Mouse (Mus musculus) right cerebral cortex, postnatal 25 days (tissue): Measurements from ENCODE around the gene Ifnl2.

ENCODE experiments used
- DNase-seq: peaks from one replicate; pipeline ENCODE4 v3.0.0; 2022

Ifnl2 gene

DNA sequence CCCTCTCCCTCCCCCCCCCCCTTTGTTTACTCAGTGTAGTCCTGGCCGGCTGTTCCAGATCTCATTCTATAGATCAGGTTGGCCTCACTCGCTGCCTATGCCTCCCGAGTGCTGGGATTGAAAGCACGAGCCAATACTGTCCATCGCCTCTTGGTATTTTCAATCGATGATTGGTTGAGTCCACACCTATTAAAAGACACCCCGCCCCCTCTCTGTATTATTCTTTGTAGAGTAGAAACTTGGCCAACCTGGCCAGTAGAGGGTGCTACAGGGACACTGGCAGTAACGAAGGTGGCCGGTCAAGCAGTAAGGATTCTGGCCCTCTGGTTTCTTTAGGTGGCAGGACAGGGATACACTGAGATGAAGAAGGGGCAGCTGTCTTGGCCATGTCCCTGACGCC lies 19.8 kb downstream of the Ifnl2 start:
- peak; percentile 14 for DNase-seq

DNA sequence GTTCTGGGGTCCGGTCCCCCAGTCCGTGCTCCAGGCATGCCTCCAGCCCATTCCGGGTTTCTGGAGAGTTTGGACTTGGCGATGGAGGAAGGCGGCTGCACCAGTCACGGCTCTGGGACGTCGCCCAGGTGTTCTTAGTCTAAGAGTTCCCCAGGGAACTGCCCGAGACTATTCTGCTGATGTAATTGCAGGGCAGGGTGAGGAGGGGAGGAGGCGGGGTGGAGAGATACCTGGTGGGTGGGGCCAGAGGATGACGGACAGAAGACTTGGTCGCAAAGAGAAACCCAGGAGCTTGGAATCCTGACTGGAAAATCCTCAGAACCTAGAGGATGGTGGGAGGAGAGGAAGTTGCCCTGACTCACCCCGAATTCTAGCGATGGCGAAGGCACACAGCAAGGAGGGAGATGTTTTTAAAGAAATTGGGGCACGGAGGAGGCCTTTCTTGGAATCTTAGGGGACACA lies 22.2 kb downstream of the Ifnl2 start:
- DNase-seq: peak; percentile 36

DNA sequence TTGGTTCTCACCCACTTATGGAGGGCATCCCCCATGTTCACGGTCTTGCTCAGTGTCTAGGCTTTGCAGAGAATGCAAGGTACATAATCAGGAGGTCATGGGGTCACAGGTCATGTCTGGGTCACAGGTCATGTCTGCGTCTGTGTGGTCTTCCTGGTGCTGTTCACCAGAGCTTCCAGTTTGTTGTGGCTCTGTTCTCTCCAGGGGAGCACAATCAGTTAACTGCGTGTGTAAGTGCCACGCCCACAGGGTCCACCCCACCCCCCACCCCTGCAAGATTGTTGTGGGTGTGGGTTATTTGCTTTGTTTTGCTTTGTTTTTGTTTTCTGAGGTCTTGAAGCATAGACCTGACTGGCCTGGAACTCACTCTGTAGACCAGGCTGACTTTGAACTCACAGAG lies 26.1 kb downstream of the Ifnl2 start:
- DNase-seq: no peak

DNA sequence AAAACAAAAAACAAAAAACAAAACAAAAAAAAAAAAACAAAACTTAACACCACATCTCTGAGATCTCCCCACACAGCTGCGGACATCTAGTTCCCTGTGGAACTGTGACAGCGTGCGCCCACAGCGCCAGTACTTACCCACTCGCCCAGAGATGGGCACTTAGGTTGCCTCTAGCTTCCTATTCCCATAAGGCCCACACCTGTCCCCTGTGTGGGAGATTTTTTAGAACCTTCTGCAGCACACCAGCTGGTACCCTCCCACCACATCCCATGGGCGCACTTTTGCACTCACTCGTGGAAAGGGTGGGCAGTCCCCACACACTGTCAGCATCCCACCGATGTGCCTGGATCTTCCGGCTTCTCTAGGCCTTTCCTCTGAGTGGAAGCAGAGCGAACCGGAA lies 27.4 kb downstream of the Ifnl2 start:
- DNase-seq: peak; percentile 46

DNA sequence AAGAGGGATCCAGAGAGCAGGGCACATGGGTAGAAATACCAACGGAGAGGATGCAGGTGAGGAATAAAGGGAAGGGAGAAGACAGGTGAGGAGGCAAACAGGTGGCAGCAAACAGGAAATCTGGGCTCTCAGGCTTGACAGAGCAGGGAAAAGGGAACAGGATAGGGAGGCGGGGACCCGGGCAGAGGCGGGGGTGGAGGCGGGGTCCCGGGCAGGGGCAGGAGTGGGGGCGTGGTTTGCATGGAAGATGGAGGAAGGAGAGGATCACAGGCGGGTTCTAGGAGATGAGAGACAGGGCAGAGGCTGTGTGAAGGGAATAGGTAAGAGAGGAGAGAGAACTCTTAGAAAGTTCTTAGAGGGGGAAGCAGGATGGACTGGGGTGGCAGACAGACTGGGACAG lies 31.4 kb downstream of the Ifnl2 start:
- DNase-seq: no peak

DNA sequence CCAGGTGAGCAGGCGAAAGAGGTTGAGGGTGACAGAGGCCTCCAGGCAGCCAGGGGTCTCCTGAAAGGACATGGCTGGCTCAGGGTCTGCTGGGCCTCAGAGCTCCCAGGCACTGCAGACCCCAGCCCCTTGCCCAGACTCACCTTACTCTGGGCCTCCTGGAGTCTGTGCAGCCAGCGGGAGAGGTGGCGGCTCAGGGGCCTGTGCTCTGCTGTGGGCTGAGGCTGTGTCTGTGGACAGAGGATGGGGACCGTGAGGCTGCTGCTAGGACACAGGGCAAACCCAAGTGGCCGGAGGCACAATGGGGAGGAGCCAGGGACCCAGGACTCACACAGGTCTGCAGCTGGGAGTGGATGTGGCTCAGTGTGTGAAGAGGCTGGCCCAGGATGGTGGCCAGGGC lies 32.9 kb downstream of the Ifnl2 start:
- no peak for DNase-seq

DNA sequence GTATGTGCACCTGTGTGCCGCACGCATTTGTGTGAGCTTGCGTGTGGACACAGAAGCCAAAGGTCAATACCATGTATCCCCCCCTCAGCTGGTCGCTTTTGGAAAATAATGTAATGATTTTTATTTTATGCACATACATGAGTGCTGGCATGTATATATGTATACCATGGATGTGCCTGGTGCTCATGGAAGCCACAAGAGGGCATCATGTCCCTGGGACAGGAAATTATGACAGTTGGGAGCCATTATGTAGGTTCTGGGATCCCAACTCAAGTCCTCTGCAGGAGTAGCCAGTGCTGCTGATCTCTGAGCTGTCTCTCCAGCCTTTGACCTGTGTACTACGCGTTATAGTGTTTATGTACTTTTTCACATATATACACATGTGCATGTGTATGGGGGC lies 34.1 kb downstream of the Ifnl2 start:
- no peak for DNase-seq

DNA sequence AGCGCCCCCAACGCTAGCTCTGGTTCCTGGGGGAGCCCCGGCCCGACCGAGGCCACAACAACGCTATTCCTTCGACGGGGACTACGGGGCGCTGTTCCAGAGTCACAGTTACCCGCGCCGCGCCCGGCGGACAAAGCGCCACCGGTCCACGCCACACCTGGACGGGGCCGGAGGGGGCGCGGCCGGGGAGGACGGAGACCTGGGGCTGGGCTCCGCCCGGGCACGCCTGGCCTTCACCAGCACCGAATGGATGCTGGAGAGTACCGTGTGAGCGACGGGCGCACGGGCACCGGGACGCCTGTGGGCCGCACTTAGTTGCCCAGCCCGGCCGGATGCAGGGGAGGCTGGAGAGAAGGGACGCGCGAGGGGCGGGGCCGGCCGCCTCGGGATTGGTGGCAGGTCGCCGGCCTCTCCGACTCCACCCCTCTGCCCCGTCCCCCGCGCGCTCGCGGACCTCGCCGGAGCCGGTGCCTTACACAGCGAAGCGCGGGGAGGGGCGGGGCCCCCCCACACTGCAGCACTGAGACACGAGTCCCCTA lies 43.0 kb downstream of the Ifnl2 start:
- DNase-seq: peak; percentile 18

DNA sequence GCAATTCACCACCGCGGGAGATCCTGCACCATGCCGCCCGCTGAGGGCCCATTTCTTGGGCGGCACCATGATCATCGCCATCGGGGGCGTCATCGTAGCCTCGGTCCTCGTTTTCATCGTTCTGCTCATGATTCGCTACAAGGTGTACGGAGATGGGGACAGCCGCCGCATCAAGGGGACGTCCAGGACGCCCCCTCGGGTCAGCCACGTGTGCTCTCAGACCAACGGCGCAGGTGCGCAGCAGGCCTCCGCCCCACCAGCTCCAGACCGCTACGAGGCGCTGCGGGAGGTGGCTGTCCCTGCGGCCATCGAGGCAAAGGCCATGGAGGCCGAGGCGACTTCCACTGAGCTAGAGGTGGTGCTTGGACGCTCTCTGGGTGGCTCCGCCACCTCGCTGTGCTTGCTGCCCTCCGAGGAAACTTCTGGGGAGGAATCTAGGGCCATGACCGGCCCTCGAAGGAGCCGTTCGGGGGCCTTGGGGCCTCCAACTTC lies 43.5 kb downstream of the Ifnl2 start:
- no peak for DNase-seq

DNA sequence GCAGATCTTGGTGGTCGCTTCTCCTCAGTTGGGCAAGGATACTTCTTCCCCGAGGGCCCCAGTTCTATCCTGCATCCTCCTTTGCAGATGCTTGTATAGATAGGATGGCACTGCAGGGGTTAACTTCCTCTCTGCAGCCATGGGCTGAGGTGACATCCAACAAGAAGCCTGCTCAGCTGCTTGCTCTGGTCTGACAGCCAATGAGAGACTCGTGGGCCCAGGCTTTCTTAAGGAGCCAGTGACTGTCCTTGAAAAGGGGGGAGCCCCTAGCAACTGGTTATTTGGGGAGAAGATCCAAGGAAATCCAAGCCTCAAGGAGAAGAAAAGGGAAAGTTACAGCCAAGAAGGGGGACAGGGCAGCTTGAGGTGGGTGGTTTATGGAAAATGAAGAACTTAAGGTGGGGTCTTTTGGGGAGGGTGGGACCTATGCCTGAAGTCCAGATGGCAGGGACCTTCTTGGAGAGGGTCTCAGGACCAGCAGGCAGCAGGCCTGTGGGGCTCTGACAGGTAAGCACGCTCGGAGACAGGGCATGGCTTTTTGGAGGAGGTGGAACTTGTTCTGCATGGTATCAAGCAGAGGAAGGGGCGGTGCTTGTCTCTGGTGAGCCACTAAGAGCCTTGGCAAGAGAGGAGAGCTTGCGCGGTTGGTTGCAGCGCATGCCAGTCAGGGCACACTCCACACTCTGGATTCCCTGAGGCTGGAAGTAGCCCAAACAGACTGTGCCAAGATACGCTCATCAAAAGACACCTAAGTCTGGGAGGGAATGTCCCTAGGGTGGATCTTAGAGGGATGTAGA lies 45.6 kb downstream of the Ifnl2 start:
- DNase-seq: peak; percentile 89

DNA sequence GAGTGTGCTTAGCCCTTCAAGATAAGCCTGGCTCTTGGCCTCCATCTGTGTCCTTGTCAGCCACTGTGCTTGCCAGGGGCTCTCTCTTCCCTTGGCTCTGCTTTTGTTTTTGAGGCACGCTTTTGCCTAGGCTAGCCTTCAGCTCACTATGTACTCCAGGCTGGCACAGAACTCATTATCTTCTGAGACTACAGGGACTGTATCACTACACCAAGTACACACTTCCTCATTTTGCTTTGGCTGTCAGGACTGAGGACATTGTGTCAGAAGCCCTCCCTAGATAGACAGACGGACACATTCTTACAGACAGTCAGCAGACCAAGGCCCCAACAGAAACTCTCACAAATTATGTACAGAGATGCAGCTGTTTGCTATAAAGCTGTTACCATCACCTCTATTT lies 47.5 kb downstream of the Ifnl2 start:
- no peak for DNase-seq

DNA sequence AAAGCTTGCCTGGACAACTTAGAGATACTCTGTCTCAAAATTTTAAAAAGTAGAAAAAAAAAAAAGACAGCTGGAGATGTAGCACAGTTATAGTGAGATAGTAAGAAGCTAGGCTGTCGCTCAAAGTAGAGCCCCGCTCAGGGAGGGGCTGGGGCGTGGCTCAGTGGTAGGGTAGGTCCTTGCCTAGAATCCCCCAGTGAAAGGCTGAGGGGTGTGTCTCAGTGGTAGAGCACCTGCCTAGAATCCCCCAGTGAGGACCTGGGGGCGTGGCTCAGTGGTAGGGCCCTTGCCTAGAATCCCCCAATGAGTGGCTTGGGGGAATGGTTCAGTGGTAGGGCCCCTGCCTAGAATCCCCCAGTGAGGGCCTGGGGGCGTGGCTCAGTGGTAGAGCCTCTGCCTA lies 49.9 kb downstream of the Ifnl2 start:
- DNase-seq: no peak
